In genomic region chr3:107127667-107128066, GRCm38 (mm10) we compare ENCODE assay signal across 33 mouse cellular contexts. TPM values are rescaled to one million over a fixed set of nuclear protein-coding genes. Genes with fewer than 3 reads are reported as not detected.
DNase-seq lines count a peak whose midpoint lies in the region; ATAC-seq and TF ChIP-seq lines count a peak whose summit lies in the region.
"Had no signal": no experiment of that assay in that cellular context is flagged by ENCODE, and none has a peak within 500 bp of the region (broad histone marks: within the 10 kb centered on the region; RNA-seq: fewer than 3 reads in every experiment).

No protein-coding gene starts in this region.

- H3K36me3 ChIP-seq in lung, embryonic 16.5 days (ENCODE audit: control insufficient read depth, insufficient read depth, low read length) = no peaks in the 10 kb centered on the region
- H3K36me3 ChIP-seq: forebrain, embryonic 10.5 days; hindbrain, embryonic 10.5 days; hindbrain, embryonic 13.5 days had no signal

- peak overlapping the region; percentile 54 for H3K27ac ChIP-seq in gastrocnemius, adult 2 months
- H3K27ac ChIP-seq in left cerebral cortex, adult 2 months = peak overlapping the region; percentile 91
- H3K27ac ChIP-seq in lung, embryonic 16.5 days (ENCODE audit: low read length) = peak overlapping the region; percentile 85
- peak overlapping the region; percentile 64; the same call in 1 of the 2 replicates for H3K27ac ChIP-seq in cortical plate, adult 2 months (ENCODE audit: insufficient read depth, low read length)
- H3K27ac ChIP-seq: forebrain, embryonic 10.5 days; forebrain, embryonic 13.5 days; hindbrain, embryonic 10.5 days; hindbrain, embryonic 13.5 days had no signal

- H3K4me3 ChIP-seq in gastrocnemius, adult 2 months = no peak overlapping the region
- no peak overlapping the region for H3K4me3 ChIP-seq in left cerebral cortex, adult 2 months
- H3K4me3 ChIP-seq in lung, embryonic 16.5 days (ENCODE audit: low read length) = no peak overlapping the region
- H3K4me3 ChIP-seq in lung, adult 2 months (replicated peaks; ENCODE audit: extremely low read depth, low read depth, low read length) = no peak overlapping the region
- H3K4me3 ChIP-seq in cortical plate, adult 2 months (ENCODE audit: insufficient read depth, low read length) = no peak overlapping the region
- H3K4me3 ChIP-seq: forebrain, embryonic 10.5 days; forebrain, embryonic 13.5 days; hindbrain, embryonic 10.5 days; hindbrain, embryonic 13.5 days had no signal

- no peak overlapping the region for H3K9ac ChIP-seq in lung, embryonic 16.5 days (ENCODE audit: low read length)
- H3K9ac ChIP-seq: forebrain, embryonic 13.5 days; hindbrain, embryonic 13.5 days had no signal

- DNase-seq in gastrocnemius, adult 2 months = no peak
- DNase-seq in gastrocnemius, adult 8-10 months (ENCODE audit: low spot score in 2 of 2) = no peak
- no peak for DNase-seq in left cerebral cortex, adult 2 months (ENCODE audit: extremely low spot score in 1 of 2, low spot score in 2 of 2)
- DNase-seq in left cerebral cortex, postnatal 10 days (ENCODE audit: extremely low spot score in 1 of 2, low spot score in 2 of 2) = no peak
- no peak for DNase-seq in lung, adult 2 months
- DNase-seq in frontal cortex, postnatal 25 days (ENCODE audit: low spot score in 2 of 2) = no peak
- DNase-seq: adrenal gland, adult 8-10 months; adrenal gland, postnatal 25 days; cerebellum, adult 11-12 months; cerebellum, adult 8-10 months; cerebellum, postnatal 10 days; cerebellum, postnatal 36 days; gastrocnemius, postnatal 10 days; gastrocnemius, postnatal 36 days had no signal

- no peaks in the 10 kb centered on the region for H3K27me3 ChIP-seq in lung, embryonic 16.5 days (ENCODE audit: control insufficient read depth, insufficient read depth, low read depth, low read length)
- H3K27me3 ChIP-seq: forebrain, embryonic 13.5 days; hindbrain, embryonic 13.5 days had no signal

- H3K4me2 ChIP-seq in lung, embryonic 16.5 days (ENCODE audit: low read depth, low read length) = no peak overlapping the region
- H3K4me2 ChIP-seq: forebrain, embryonic 13.5 days; heart, embryonic 11.5 days; hindbrain, embryonic 13.5 days had no signal

- WGBS in lung, embryonic 16.5 days = 61% methylated on average over 1 of the region's 1 CpGs
- 73% methylated on average over 1 of the region's 1 CpGs for WGBS in lung, adult 2 months

- no peak for TF ChIP-seq CTCF in gastrocnemius, adult 2 months (IDR thresholded peaks at IDR 0.05)
- no peak for TF ChIP-seq CTCF in left cerebral cortex, adult 2 months (IDR thresholded peaks at IDR 0.05)
- TF ChIP-seq CTCF in lung, adult 2 months (IDR thresholded peaks at IDR 0.05; ENCODE audit: insufficient read depth, low read length) = no peak
- no peak for TF ChIP-seq CTCF in cortical plate, adult 2 months (IDR thresholded peaks at IDR 0.05; ENCODE audit: extremely low read depth, insufficient read depth, low read length)

- intact Hi-C loops in gastrocnemius, adult 2 months (cut with DNase I) = no loop called here
- intact Hi-C loops in left cerebral cortex, adult 2 months (cut with DNase I) = loop anchor here (2.0 kb wide), 1 partner anchor 15 kb away; no protein-coding TSS in a partner anchor
- intact Hi-C loops in left cerebral cortex, postnatal 10 days (cut with DNase I) = no loop called here

- ATAC-seq in lung, embryonic 16.5 days (ENCODE audit: low read depth) = peak; percentile 48
- ATAC-seq: activated CD4-positive, CD25-positive, alpha-beta regulatory T cell, adult 4 months; hindbrain, embryonic 16.5 days had no signal

- H3K9me3 ChIP-seq in lung, embryonic 16.5 days (ENCODE audit: control insufficient read depth, low read length) = no peaks in the 10 kb centered on the region
- H3K9me3 ChIP-seq: forebrain, embryonic 10.5 days; forebrain, embryonic 13.5 days; hindbrain, embryonic 10.5 days; hindbrain, embryonic 13.5 days had no signal

- H3K4me1 ChIP-seq in lung, embryonic 16.5 days (replicated peaks; ENCODE audit: control insufficient read depth, insufficient read depth, low read length) = peaks cover 9% of the 10 kb centered on the region; the same call in 1 of the 2 replicates
- H3K4me1 ChIP-seq in lung, adult 2 months (ENCODE audit: control insufficient read depth, insufficient read depth, low read length) = peaks cover 5% of the 10 kb centered on the region
- H3K4me1 ChIP-seq in cortical plate, adult 2 months (ENCODE audit: control insufficient read depth, insufficient read depth, low read length) = peaks cover 14% of the 10 kb centered on the region
- H3K4me1 ChIP-seq: forebrain, embryonic 10.5 days; hindbrain, embryonic 10.5 days had no signal

- TF ChIP-seq POLR2A in lung, adult 2 months (IDR thresholded peaks at IDR 0.05; ENCODE audit: borderline replicate concordance, extremely low read depth, low read depth, low read length) = no peak
- TF ChIP-seq POLR2A in cortical plate, adult 2 months (IDR thresholded peaks at IDR 0.05; ENCODE audit: extremely low read depth, insufficient read depth, low read length) = no peak

RNA-seq across cellular contexts. Expression of gene Kcna2, which starts 26.7 kb away (rescaled TPM):
- 1 to 10 TPM in 1 of 2 experiments, under 1 TPM in 1; 0.73 to 1.2 TPM for total RNA-seq in gastrocnemius, adult 2 months (2021)
- 1 to 10 TPM in 2 of 4 experiments, under 1 TPM in 2; 0.82 to 1.5 (median 1.1) TPM for total RNA-seq in gastrocnemius, adult 8-10 months (2022)
- 100 to 1,000 TPM; 156 to 162 TPM for total RNA-seq in left cerebral cortex, adult 2 months (2021)
- total RNA-seq in left cerebral cortex, postnatal 10 days (2021) = 10 to 100 TPM; 54.9 to 58.4 TPM
- 0.72 and 0.80 TPM in 2 replicates for polyA plus RNA-seq in lung, embryonic 16.5 days (2015; fragmentation: Nextera tagmentation; extraction: Ambion mirVana)
- polyA plus RNA-seq in lung, adult 2 months (2012; rRNA removed) = 2.1 and 3.3 TPM in 2 replicates
- 45.3 TPM in 2 replicates for polyA plus RNA-seq in cortical plate, adult 2 months (2012; rRNA removed)
- total RNA-seq: granulocyte monocyte progenitor cell, adult 5-6 weeks had no signal
- polyA plus RNA-seq: forebrain, embryonic 10.5 days had no signal

RNA-seq across cellular contexts. Expression of gene Kcna10, which starts 55.2 kb away (rescaled TPM):
- total RNA-seq in gastrocnemius, adult 2 months (2021) = under 1 TPM in 1 of 2 experiments, not detected in 1; 0.11 TPM
- not detected for total RNA-seq in gastrocnemius, adult 8-10 months (2022)
- total RNA-seq in left cerebral cortex, adult 2 months (2021) = under 1 TPM in 1 of 2 experiments, not detected in 1; 0.18 TPM
- total RNA-seq in left cerebral cortex, postnatal 10 days (2021) = not detected
- polyA plus RNA-seq in lung, embryonic 16.5 days (2015; fragmentation: Nextera tagmentation; extraction: Ambion mirVana) = not detected in 2 replicates
- polyA plus RNA-seq in lung, adult 2 months (2012; rRNA removed) = not detected in 2 replicates
- polyA plus RNA-seq in cortical plate, adult 2 months (2012; rRNA removed) = 0.15 and 0.19 TPM in 2 replicates
- total RNA-seq: adrenal gland, adult 8-10 months; adrenal gland, postnatal 25 days; ES-E14; gastrocnemius, postnatal 36 days; granulocyte monocyte progenitor cell, adult 5-6 weeks; heart, adult 8-10 months; heart, postnatal 25 days had no signal
- polyA plus RNA-seq: activated CD4-positive, CD25-positive, alpha-beta regulatory T cell, adult 4 months; brain, embryonic 14.5 days; embryonic facial prominence, embryonic 11.5 days; embryonic facial prominence, embryonic 14.5 days; forebrain, embryonic 10.5 days; forebrain, embryonic 13.5 days; forebrain, embryonic 16.5 days; heart, embryonic 11.5 days; heart, embryonic 14.5 days; heart, postnatal 0 days; hindbrain, embryonic 10.5 days; hindbrain, embryonic 13.5 days; hindbrain, embryonic 16.5 days had no signal

Comparison
In these comparisons a context has a peak if more than half of its experiments do, and no peak if none do; other contexts are left out.
1. RNA of gene Kcna2, which starts 26.7 kb away (total RNA-seq): 156 to 162 TPM in left cerebral cortex, adult 2 months and 54.9 to 58.4 TPM in left cerebral cortex, postnatal 10 days; 0.82 to 1.5 TPM in gastrocnemius, adult 8-10 months and 0.73 to 1.2 TPM in gastrocnemius, adult 2 months; every median in the first group is over 10 times any median in the second.
2. Peak in every context shown above with its lines, with median percentiles within 50 percentile points of each other: H3K27ac ChIP-seq.